11 mouse cellular contexts compared by ENCODE assay signal in the genomic region with DNA sequence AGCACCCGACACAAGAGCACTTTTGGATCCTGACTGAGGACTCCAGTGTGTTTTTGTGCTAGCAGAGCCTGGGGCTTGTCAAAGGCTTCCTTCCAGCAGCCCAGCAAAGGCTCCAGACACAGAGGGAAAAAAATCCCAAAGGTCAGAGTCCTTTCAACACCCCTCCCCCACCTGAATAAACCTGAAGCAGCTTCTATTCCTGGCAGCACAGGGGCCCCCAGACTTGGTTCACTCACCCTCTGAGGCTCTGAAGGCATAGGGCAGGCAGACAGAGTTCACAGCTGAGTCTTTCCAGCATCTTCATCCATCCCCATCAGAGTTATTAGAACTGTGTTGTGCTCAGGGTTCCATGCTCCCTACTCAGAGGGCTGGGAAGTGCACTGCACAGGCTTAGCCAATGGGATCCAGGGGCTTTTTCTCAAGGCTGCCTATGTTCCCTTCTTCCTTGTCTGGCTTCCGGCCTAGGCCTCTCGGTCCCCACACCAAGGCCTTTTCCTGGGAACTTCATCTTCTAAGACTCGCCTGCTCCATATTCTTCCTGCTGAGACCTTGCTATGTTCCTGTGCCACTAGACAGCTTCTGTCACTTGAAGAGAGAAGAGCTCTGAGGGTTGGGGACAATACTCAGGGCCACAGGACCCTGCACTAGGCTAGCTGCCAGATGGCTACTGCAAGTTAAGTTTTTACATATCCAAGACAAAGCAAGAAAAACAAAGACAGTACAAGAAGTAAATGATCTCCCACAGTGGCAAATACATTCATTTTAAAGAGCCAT. TPM values are rescaled to one million over a fixed set of nuclear protein-coding genes. Genes with fewer than 3 reads are reported as not detected.
A peak's percentile ranks its signal among the peaks of the same experiment; 100 is the strongest.
DNase-seq lines count a peak whose midpoint lies in the region; ATAC-seq lines count a peak whose summit lies in the region.
"Had no signal": no experiment of that assay in that cellular context is flagged by ENCODE, and none has a peak within 500 bp of the region (broad histone marks: within the 10 kb centered on the region; RNA-seq: fewer than 3 reads in every experiment).

No protein-coding gene starts in this region.

- no peak overlapping the region for H3K4me3 ChIP-seq in kidney, embryonic 15.5 days (replicated peaks)
- no peak overlapping the region for H3K4me3 ChIP-seq in limb, embryonic 12.5 days (replicated peaks)
- no peak overlapping the region for H3K4me3 ChIP-seq in forebrain, embryonic 14.5 days (ENCODE audit: low read depth, low read length)
- H3K4me3 ChIP-seq: midbrain, embryonic 12.5 days had no signal

- DNase-seq in kidney, adult 9 months, result no peak
- DNase-seq in R1 (ENCODE audit: low read depth, low spot score), result peak; percentile 93
- DNase-seq in embryo, embryonic 9.5 days (ENCODE audit: extremely low spot score), result peak; percentile 43
- no peak for DNase-seq in forebrain, embryonic 14.5 days (ENCODE audit: low spot score)
- DNase-seq in natural killer cell, adult 2 months (ENCODE audit: low spot score in 2 of 2), result no peak
- DNase-seq: left cerebral cortex, postnatal 4 days; spleen, adult 18-20 months had no signal

- ATAC-seq in kidney, embryonic 15.5 days (replicated peaks; ENCODE audit: low FRiP score), result no peak; the same call in 1 of the 2 replicates
- no peak for ATAC-seq in limb, embryonic 12.5 days (ENCODE audit: insufficient number of reproducible peaks, insufficient read depth, low FRiP score, low TSS enrichment, low read depth)
- ATAC-seq in forebrain, embryonic 14.5 days, result no peak
- ATAC-seq: Patski had no signal

- H3K4me2 ChIP-seq in kidney, embryonic 15.5 days, result no peak overlapping the region
- no peak overlapping the region for H3K4me2 ChIP-seq in limb, embryonic 12.5 days
- no peak overlapping the region for H3K4me2 ChIP-seq in forebrain, embryonic 14.5 days (ENCODE audit: low read length)
- H3K4me2 ChIP-seq: midbrain, embryonic 12.5 days had no signal

- 66% methylated on average over 4 of the region's 4 CpGs for WGBS in kidney, embryonic 15.5 days
- WGBS in limb, embryonic 12.5 days, result 57% methylated on average over 4 of the region's 4 CpGs
- 59% methylated on average over 4 of the region's 4 CpGs for WGBS in forebrain, embryonic 14.5 days

- H3K36me3 ChIP-seq in kidney, embryonic 15.5 days, result no peaks in the 10 kb centered on the region
- H3K36me3 ChIP-seq in limb, embryonic 12.5 days, result no peaks in the 10 kb centered on the region
- no peaks in the 10 kb centered on the region for H3K36me3 ChIP-seq in forebrain, embryonic 14.5 days (ENCODE audit: control insufficient read depth, insufficient read depth, low read length)
- H3K36me3 ChIP-seq: midbrain, embryonic 12.5 days had no signal

- no peak overlapping the region for H3K9ac ChIP-seq in kidney, embryonic 15.5 days
- no peak overlapping the region; the same call in 1 of the 2 replicates for H3K9ac ChIP-seq in limb, embryonic 12.5 days (replicated peaks)
- no peak overlapping the region for H3K9ac ChIP-seq in forebrain, embryonic 14.5 days (ENCODE audit: low read length)
- H3K9ac ChIP-seq: midbrain, embryonic 12.5 days had no signal

- no peaks in the 10 kb centered on the region for H3K27me3 ChIP-seq in kidney, embryonic 15.5 days
- H3K27me3 ChIP-seq in limb, embryonic 12.5 days, result peaks cover 17% of the 10 kb centered on the region
- 0 out of 2 replicates have a peak, but pooled peaks cover 4% of the 10 kb centered on the region for H3K27me3 ChIP-seq in forebrain, embryonic 14.5 days (replicated peaks; ENCODE audit: control insufficient read depth, insufficient read depth, low read length)

- peak overlapping the region; percentile 57 for H3K27ac ChIP-seq in kidney, embryonic 15.5 days
- peak overlapping the region; percentile 75 for H3K27ac ChIP-seq in limb, embryonic 12.5 days
- no peak overlapping the region for H3K27ac ChIP-seq in forebrain, embryonic 14.5 days (ENCODE audit: low read depth, low read length)
- H3K27ac ChIP-seq: midbrain, embryonic 12.5 days had no signal

- peaks cover 44% of the 10 kb centered on the region for H3K4me1 ChIP-seq in kidney, embryonic 15.5 days
- peaks cover 24% of the 10 kb centered on the region for H3K4me1 ChIP-seq in limb, embryonic 12.5 days (replicated peaks)
- no peaks in the 10 kb centered on the region for H3K4me1 ChIP-seq in forebrain, embryonic 14.5 days (ENCODE audit: control insufficient read depth, insufficient read depth, low read length)

- no peaks in the 10 kb centered on the region for H3K9me3 ChIP-seq in kidney, embryonic 15.5 days (replicated peaks)
- H3K9me3 ChIP-seq in limb, embryonic 12.5 days, result no peaks in the 10 kb centered on the region
- H3K9me3 ChIP-seq in forebrain, embryonic 14.5 days (replicated peaks; ENCODE audit: control insufficient read depth, low read length), result no peaks in the 10 kb centered on the region
- H3K9me3 ChIP-seq: midbrain, embryonic 12.5 days had no signal

RNA-seq across cellular contexts. Expression of gene Inha, which starts 4.7 kb away (rescaled TPM):
- 6.0 and 11.2 TPM in 2 replicates for polyA plus RNA-seq in kidney, embryonic 15.5 days (2015; fragmentation: Nextera tagmentation; extraction: Ambion mirVana)
- polyA plus RNA-seq in limb, embryonic 12.5 days (2016; fragmentation: Nextera tagmentation; extraction: Ambion mirVana), result 9.5 and 11.9 TPM in 2 replicates
- 4.9 and 6.3 TPM in 2 replicates for polyA plus RNA-seq in forebrain, embryonic 14.5 days (2014; fragmentation: Nextera tagmentation; extraction: Ambion mirVana)

RNA-seq across cellular contexts. Expression of gene Obsl1, which starts 5.4 kb away (rescaled TPM):
- 67.2 and 80.1 TPM in 2 replicates for polyA plus RNA-seq in kidney, embryonic 15.5 days (2015; fragmentation: Nextera tagmentation; extraction: Ambion mirVana)
- polyA plus RNA-seq in limb, embryonic 12.5 days (2016; fragmentation: Nextera tagmentation; extraction: Ambion mirVana), result 98.3 and 104 TPM in 2 replicates
- 17.0 and 17.7 TPM in 2 replicates for polyA plus RNA-seq in forebrain, embryonic 14.5 days (2014; fragmentation: Nextera tagmentation; extraction: Ambion mirVana)

RNA-seq across cellular contexts. Expression of gene Stk11ip, which starts 9.7 kb away (rescaled TPM):
- polyA plus RNA-seq in kidney, embryonic 15.5 days (2015; fragmentation: Nextera tagmentation; extraction: Ambion mirVana), result 25.1 and 26.5 TPM in 2 replicates
- 29.3 and 30.3 TPM in 2 replicates for polyA plus RNA-seq in limb, embryonic 12.5 days (2016; fragmentation: Nextera tagmentation; extraction: Ambion mirVana)
- 8.7 and 10.7 TPM in 2 replicates for polyA plus RNA-seq in forebrain, embryonic 14.5 days (2014; fragmentation: Nextera tagmentation; extraction: Ambion mirVana)

RNA-seq across cellular contexts. Expression of gene Tmem198, which starts 32.3 kb away (rescaled TPM):
- 0.63 and 1.2 TPM in 2 replicates for polyA plus RNA-seq in kidney, embryonic 15.5 days (2015; fragmentation: Nextera tagmentation; extraction: Ambion mirVana)
- polyA plus RNA-seq in limb, embryonic 12.5 days (2016; fragmentation: Nextera tagmentation; extraction: Ambion mirVana), result 0.36 and 0.74 TPM in 2 replicates
- polyA plus RNA-seq in forebrain, embryonic 14.5 days (2014; fragmentation: Nextera tagmentation; extraction: Ambion mirVana), result 41.3 and 50.4 TPM in 2 replicates

RNA-seq across cellular contexts. Expression of gene Chpf, which starts 32.5 kb away (rescaled TPM):
- 35.5 and 40.6 TPM in 2 replicates for polyA plus RNA-seq in kidney, embryonic 15.5 days (2015; fragmentation: Nextera tagmentation; extraction: Ambion mirVana)
- polyA plus RNA-seq in limb, embryonic 12.5 days (2016; fragmentation: Nextera tagmentation; extraction: Ambion mirVana), result 22.1 and 27.1 TPM in 2 replicates
- polyA plus RNA-seq in forebrain, embryonic 14.5 days (2014; fragmentation: Nextera tagmentation; extraction: Ambion mirVana), result 21.6 and 24.2 TPM in 2 replicates

Comparison
In these comparisons a context has a peak if more than half of its experiments do, and no peak if none do; other contexts are left out.
1. DNase-seq: peak in R1 (single experiment) and embryo, embryonic 9.5 days (single experiment); none in kidney, adult 9 months (single experiment), forebrain, embryonic 14.5 days (single experiment) and natural killer cell, adult 2 months (0 of 2).